Mouse (Mus musculus): ENCODE data around the gene C2cd2l. TPM values are rescaled to one million over a fixed set of nuclear protein-coding genes. Genes with fewer than 3 reads are reported as not detected.
A peak's percentile ranks its signal among the peaks of the same experiment; 100 is the strongest.

C2cd2l gene
- polyA plus RNA-seq, 1 experiment, result 11.8 TPM

DNA sequence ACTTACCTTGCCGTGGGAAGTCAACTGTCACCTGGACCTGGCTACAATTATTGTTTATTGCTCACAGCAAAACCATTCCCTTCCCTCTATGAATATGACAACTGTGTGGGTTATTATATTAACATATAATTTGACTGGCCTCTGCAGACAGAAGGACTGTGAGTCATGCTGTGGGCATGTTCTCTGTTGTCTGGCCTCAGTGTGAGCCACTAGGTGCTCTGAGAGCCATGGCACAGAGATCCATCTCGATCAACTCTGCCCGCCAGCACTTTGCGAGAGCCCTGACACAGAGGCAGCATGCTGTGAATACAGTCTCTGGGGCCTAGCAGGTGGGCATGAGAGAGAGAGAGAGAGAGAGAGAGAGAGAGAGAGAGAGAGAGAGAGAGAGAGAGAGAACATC is 50.1 kb downstream of the C2cd2l start:
- peaks cover 8% of the 10 kb centered on the region; the same call in 1 of the 2 replicates for H3K4me1 ChIP-seq (ENCODE audit: control insufficient read depth, insufficient read depth, insufficient read length, low read length)
- no peak overlapping the region for H3K27ac ChIP-seq (replicated peaks; ENCODE audit: low read depth, low read length)

DNA sequence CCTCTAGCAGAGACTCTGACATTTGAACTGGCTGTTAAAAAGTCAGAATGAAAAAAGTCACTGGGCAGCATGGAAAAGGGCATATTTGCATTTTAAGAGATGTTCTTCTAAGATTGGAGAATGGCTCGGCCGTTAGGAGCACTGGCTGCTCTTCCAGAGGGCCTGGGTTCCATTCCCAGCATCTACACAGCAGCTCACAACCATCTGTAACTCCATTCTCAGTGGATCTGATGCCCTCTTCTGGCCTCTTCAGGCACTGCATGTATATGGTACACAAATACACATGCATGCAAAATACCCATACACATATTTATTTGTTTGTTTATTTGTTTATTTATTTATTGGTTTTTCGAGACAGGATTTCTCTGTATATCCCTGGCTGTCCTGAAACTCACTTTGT is 51.0 kb downstream of the C2cd2l start:
- Histone ChIP-seq H3K4me3 (ENCODE audit: insufficient read depth, low read depth, low read length) (no peak overlapping the region), H3K27ac (replicated peaks; ENCODE audit: low read depth, low read length) (no peak overlapping the region), H3K4me1 (ENCODE audit: control insufficient read depth, insufficient read depth, insufficient read length, low read length) (peaks cover 8% of the 10 kb centered on the region; the same call in 1 of the 2 replicates)

More for the DNA sequence above, 50.1 kb downstream of the C2cd2l start:
- H3K4me3 ChIP-seq (ENCODE audit: insufficient read depth, low read depth, low read length), result no peak overlapping the region

DNA sequence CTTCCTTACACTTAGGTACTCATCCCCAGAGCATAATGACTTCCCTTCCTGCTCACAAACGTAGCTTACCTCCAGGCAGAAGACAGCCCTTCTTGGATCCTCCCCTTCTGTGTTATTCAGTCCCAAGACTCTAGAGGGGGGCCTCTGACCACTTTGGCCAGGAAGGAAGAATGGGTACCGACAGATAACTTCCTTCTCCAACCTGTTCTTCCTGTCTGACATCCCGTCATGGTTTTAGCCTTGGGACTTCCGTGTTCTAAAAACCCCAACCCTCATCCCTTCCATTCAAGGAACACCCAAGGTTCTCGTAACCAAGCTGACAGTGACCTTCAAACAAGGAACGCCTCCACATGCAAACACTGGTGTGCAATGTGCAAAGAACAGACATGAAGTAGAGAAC is 51.7 kb downstream of the C2cd2l start, which contains the start of gene Nlrx1:
Nlrx1 (minus strand) TSS at position 168 of the 400 bp plus-strand sequence.
- peak within 1 kb of the TSS; percentile 51 for H3K27ac ChIP-seq (replicated peaks; ENCODE audit: low read depth, low read length)
- H3K4me1 ChIP-seq (ENCODE audit: control insufficient read depth, insufficient read depth, insufficient read length, low read length), result peaks cover 8% of the 10 kb centered on the region; the same call in 1 of the 2 replicates
- H3K4me3 ChIP-seq (ENCODE audit: insufficient read depth, low read depth, low read length), result peak within 1 kb of the TSS; percentile 83

DNA sequence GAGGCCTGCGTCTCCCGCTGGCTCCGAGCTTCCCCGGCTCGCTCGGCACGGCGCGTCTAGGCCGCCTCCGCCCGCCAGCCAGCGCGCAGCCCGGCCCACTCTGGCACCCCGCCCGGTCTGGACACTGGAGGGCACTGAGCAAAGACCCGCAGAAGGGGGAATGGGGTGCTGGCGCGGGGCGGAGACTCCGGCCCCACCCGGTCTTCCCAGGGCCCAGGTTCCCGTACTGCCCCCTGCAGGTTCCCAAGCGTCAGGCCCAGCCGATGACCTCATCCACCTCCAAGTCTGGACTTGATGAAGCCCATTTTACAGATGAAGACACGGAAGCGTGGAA is 52.1 kb downstream of the C2cd2l start:
- Histone ChIP-seq H3K27ac (replicated peaks; ENCODE audit: low read depth, low read length) (peak overlapping the region; percentile 51), H3K4me3 (ENCODE audit: insufficient read depth, low read depth, low read length) (peak overlapping the region; percentile 83), H3K4me1 (ENCODE audit: control insufficient read depth, insufficient read depth, insufficient read length, low read length) (peaks cover 8% of the 10 kb centered on the region; the same call in 1 of the 2 replicates)

DNA sequence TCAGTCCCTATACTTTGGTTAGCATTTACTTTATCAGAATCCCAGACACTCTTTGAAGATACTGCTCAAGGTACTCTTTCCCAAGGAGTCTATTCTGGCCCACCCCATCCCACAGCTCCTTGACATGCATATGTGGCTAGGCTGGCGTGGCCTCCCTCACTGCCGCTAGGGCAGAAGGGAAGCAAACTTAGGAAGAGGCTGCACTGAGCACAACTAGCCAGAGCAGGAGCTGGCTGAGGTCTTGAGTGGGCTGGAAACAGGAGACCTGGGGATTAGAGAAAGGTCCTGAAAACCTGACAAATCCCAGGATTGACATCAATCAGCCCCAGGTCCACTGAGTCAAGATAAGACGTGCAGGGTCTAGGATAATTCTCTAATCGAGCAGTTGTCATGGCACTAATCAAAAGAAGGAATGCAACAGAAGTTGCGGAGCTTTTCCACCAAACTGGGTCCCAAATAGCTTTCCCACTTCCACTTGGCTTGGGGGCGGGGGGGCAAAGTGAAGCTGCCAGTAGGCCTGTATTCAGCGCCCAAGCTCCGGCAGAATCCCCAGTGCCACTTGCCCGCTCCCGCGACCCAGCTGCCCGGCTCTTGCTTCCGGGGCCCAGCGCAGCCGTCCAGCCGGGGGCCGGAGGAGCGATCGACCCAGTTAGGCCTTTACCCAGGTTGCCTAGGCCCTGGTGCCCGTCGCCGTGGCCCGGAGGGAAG is 52.6 kb downstream of the C2cd2l start:
- Histone ChIP-seq H3K27ac (replicated peaks; ENCODE audit: low read depth, low read length) (peak overlapping the region; percentile 51), H3K4me3 (ENCODE audit: insufficient read depth, low read depth, low read length) (peak overlapping the region; percentile 83), H3K4me1 (ENCODE audit: control insufficient read depth, insufficient read depth, insufficient read length, low read length) (peaks cover 8% of the 10 kb centered on the region; the same call in 1 of the 2 replicates)

DNA sequence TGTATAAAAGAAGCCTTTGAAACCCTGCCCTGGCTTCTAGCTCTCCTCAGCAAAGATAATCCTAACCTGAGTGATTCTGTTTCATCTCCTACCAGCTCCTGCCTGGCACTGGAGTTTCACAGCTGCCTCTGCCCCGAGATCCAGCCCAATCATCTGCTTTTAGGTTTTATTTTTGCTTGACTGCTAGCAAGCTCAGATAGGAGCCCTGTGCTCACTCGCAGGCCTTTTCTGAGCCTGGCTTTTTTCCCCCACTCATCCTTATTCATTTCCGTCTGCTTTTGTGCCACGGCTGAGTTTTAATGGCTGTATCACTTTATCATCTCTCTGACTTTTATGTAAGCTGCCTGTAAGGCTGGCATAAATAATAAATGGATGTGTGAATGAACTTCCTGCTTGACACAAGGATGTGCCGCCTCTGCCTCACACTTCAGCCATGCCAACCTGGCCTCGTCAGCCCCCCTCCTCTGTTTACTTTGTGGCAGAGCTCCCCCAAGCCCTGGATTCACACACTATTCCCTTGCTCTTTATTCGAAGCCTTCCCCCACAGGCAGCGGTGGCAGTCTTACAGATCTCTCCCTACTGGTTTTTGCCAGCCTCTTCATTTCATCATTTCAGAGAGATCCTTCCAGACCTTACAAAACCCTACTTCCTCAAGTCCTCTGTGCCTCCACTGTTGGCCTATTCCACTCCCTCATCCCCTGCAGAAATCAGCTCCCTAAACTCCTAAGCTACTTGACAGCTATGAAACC is 53.4 kb downstream of the C2cd2l start:
- peak overlapping the region; percentile 83; the same call in 1 of the 2 replicates for H3K4me3 ChIP-seq (ENCODE audit: insufficient read depth, low read depth, low read length)
- H3K27ac ChIP-seq (replicated peaks; ENCODE audit: low read depth, low read length), result 0 out of 2 replicates have a peak overlapping the region, but pooled peaks have one; percentile 17
- peaks cover 8% of the 10 kb centered on the region; the same call in 1 of the 2 replicates for H3K4me1 ChIP-seq (ENCODE audit: control insufficient read depth, insufficient read depth, insufficient read length, low read length)

DNA sequence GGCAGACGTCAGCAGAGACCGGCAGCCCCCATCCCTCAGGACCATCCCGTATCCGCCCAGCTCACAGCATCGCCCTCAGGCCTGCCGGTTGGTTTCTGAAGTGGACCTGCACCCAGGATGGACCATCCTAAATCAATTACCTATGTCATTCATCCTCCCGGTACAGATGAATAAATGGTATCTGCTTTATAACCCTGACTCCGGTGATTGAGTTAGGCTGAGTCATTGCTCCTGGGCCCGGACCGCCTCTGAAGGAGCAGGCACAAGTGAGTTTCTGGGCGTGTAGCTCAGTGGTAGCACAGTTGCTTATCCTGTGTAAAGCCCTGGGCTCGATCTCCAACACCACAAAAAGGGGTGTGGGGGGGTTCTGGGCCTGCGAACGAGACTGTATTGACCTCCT is 58.7 kb downstream of the C2cd2l start:
- Histone ChIP-seq H3K27ac (replicated peaks; ENCODE audit: low read depth, low read length) (no peak overlapping the region), H3K4me3 (ENCODE audit: insufficient read depth, low read depth, low read length) (no peak overlapping the region), H3K4me1 (ENCODE audit: control insufficient read depth, insufficient read depth, insufficient read length, low read length) (no peaks in the 10 kb centered on the region)

Other genes with a start within 250 kb of the C2cd2l start
- gene Mfrp, start 218.6 kb downstream of the C2cd2l start, polyA plus RNA-seq (2012; ENCODE audit: insufficient read depth, insufficient read length, missing spikeins), result not detected in 2 replicates
- gene C1qtnf5, start 213.0 kb downstream of the C2cd2l start, polyA plus RNA-seq (2012; ENCODE audit: insufficient read depth, insufficient read length, missing spikeins), result 3.6 and 3.7 TPM in 2 replicates
- not detected in 2 replicates for gene Gm49380, start 206.8 kb downstream of the C2cd2l start, polyA plus RNA-seq (2012; ENCODE audit: insufficient read depth, insufficient read length, missing spikeins)
- 8.7 and 10.4 TPM in 2 replicates for gene Rnf26, start 206.8 kb downstream of the C2cd2l start, polyA plus RNA-seq (2012; ENCODE audit: insufficient read depth, insufficient read length, missing spikeins)
- gene Mcam, start 185.8 kb downstream of the C2cd2l start, polyA plus RNA-seq (2012; ENCODE audit: insufficient read depth, insufficient read length, missing spikeins), result 27.8 and 28.1 TPM in 2 replicates
- gene Cbl, start 86.2 kb downstream of the C2cd2l start, polyA plus RNA-seq (2012; ENCODE audit: insufficient read depth, insufficient read length, missing spikeins), result 10.8 and 11.6 TPM in 2 replicates
- gene Ccdc153, start 79.6 kb downstream of the C2cd2l start, polyA plus RNA-seq (2012; ENCODE audit: insufficient read depth, insufficient read length, missing spikeins), result not detected in 2 replicates
- gene Pdzd3, start 68.8 kb downstream of the C2cd2l start, polyA plus RNA-seq (2012; ENCODE audit: insufficient read depth, insufficient read length, missing spikeins), result not detected in 2 replicates
- 8.7 and 8.8 TPM in 2 replicates for gene Nlrx1, start 51.7 kb downstream of the C2cd2l start, polyA plus RNA-seq (2012; ENCODE audit: insufficient read depth, insufficient read length, missing spikeins)
- gene Abcg4, start 31.7 kb downstream of the C2cd2l start, polyA plus RNA-seq (2012; ENCODE audit: insufficient read depth, insufficient read length, missing spikeins), result 0.36 TPM in 1 of 2 replicates, not detected in the other
- gene Hinfp, start 14.6 kb downstream of the C2cd2l start, polyA plus RNA-seq (2012; ENCODE audit: insufficient read depth, insufficient read length, missing spikeins), result 4.7 and 5.1 TPM in 2 replicates
- 14.6 and 17.9 TPM in 2 replicates for gene Dpagt1, start 5.7 kb upstream of the C2cd2l start, polyA plus RNA-seq (2012; ENCODE audit: insufficient read depth, insufficient read length, missing spikeins)
- gene H2afx, start 14.4 kb upstream of the C2cd2l start, polyA plus RNA-seq (2012; ENCODE audit: insufficient read depth, insufficient read length, missing spikeins), result 2.9 and 4.8 TPM in 2 replicates
- 58.0 and 61.8 TPM in 2 replicates for gene Hmbs, start 23.9 kb upstream of the C2cd2l start, polyA plus RNA-seq (2012; ENCODE audit: insufficient read depth, insufficient read length, missing spikeins)
- gene Vps11, start 41.4 kb upstream of the C2cd2l start, polyA plus RNA-seq (2012; ENCODE audit: insufficient read depth, insufficient read length, missing spikeins), result 19.2 and 25.3 TPM in 2 replicates
- gene Hyou1, start 59.2 kb upstream of the C2cd2l start, polyA plus RNA-seq (2012; ENCODE audit: insufficient read depth, insufficient read length, missing spikeins), result 30.8 and 42.2 TPM in 2 replicates
- gene Slc37a4, start 76.6 kb upstream of the C2cd2l start, polyA plus RNA-seq (2012; ENCODE audit: insufficient read depth, insufficient read length, missing spikeins), result 19.2 and 21.2 TPM in 2 replicates
- gene Rps25, start 86.9 kb upstream of the C2cd2l start, polyA plus RNA-seq (2012; ENCODE audit: insufficient read depth, insufficient read length, missing spikeins), result 1,821 and 1,946 TPM in 2 replicates
- gene Trappc4, start 87.3 kb upstream of the C2cd2l start, polyA plus RNA-seq (2012; ENCODE audit: insufficient read depth, insufficient read length, missing spikeins), result 112 and 145 TPM in 2 replicates
- gene Ccdc84, start 98.3 kb upstream of the C2cd2l start, polyA plus RNA-seq (2012; ENCODE audit: insufficient read depth, insufficient read length, missing spikeins), result 7.3 and 11.1 TPM in 2 replicates
- not detected in 2 replicates for gene Foxr1, start 120.9 kb upstream of the C2cd2l start, polyA plus RNA-seq (2012; ENCODE audit: insufficient read depth, insufficient read length, missing spikeins)
- not detected in 2 replicates for gene Upk2, start 134.7 kb upstream of the C2cd2l start, polyA plus RNA-seq (2012; ENCODE audit: insufficient read depth, insufficient read length, missing spikeins)
- gene Bcl9l, start 162.5 kb upstream of the C2cd2l start, polyA plus RNA-seq (2012; ENCODE audit: insufficient read depth, insufficient read length, missing spikeins), result 19.2 and 24.4 TPM in 2 replicates
- not detected in 2 replicates for gene Cxcr5, start 241.6 kb upstream of the C2cd2l start, polyA plus RNA-seq (2012; ENCODE audit: insufficient read depth, insufficient read length, missing spikeins)

Measured in brown adipose tissue, adult 24 weeks (tissue).